ENCODE assay signal across 23 mouse cellular contexts in the genomic region with DNA sequence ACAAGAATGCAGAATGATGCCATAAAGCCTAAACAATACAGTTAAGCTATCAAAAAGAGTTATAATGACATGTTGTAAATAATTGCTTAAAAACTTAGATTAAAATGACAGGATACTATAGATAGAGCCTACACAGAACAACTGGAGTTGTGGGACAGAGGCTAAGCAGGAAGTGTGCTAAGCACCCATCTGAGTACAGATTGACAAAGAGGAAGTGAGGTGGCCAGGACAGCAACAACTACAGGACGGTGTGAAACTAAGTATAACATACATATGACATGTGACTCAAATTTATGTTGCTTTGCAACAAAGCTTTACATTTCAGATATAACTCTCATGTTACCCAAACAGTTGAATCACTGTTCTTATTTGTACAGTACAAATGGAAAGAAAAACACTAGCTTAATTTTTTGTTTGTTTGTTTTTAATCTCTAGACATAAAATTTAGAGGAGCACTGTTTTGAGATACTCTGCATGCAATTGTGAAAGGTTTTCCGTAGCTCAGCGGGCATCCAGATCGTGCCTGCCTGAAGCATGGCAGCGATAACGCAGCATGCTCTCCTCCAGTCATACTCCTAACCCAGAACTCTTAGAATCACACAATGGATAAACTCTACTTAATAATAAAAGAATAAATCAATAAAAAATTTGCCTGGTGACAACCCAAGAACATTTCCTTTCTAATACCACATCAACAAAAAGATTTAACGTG. TPM values are rescaled to one million over a fixed set of nuclear protein-coding genes. Genes with fewer than 3 reads are reported as not detected.
DNase-seq lines count a peak whose midpoint lies in the region; ATAC-seq lines count a peak whose summit lies in the region.
"Had no signal": no experiment of that assay in that cellular context is flagged by ENCODE, and none has a peak within 500 bp of the region (broad histone marks: within the 10 kb centered on the region; RNA-seq: fewer than 3 reads in every experiment).

No protein-coding gene starts in this region.

- WGBS in liver, embryonic 16.5 days (ENCODE audit: insufficient replicate concordance) = 54% methylated on average over 7 of the region's 7 CpGs
- 83% methylated on average over 7 of the region's 7 CpGs for WGBS in liver, embryonic 11.5 days

- H3K4me3 ChIP-seq in liver, embryonic 16.5 days (ENCODE audit: low read depth, low read length) = no peak overlapping the region
- no peak overlapping the region for H3K4me3 ChIP-seq in liver, embryonic 11.5 days (ENCODE audit: low read depth, low read length)
- H3K4me3 ChIP-seq: erythroblast, embryonic 14.5 days; forebrain, embryonic 15.5 days; gastrocnemius, adult 2 months; hindbrain, embryonic 13.5 days; intestine, embryonic 15.5 days; layer of hippocampus, adult 2 months; left cerebral cortex, adult 2 months; limb, embryonic 10.5 days; liver, embryonic 13.5 days; midbrain, embryonic 15.5 days had no signal

- H3K27me3 ChIP-seq in liver, embryonic 16.5 days (ENCODE audit: control insufficient read depth, insufficient read depth, low read depth, low read length) = no peaks in the 10 kb centered on the region
- no peaks in the 10 kb centered on the region for H3K27me3 ChIP-seq in liver, embryonic 11.5 days (replicated peaks; ENCODE audit: control insufficient read depth, insufficient read depth, low read length)
- H3K27me3 ChIP-seq: forebrain, embryonic 15.5 days; hindbrain, embryonic 13.5 days; intestine, embryonic 15.5 days; liver, embryonic 13.5 days; midbrain, embryonic 15.5 days had no signal

- H3K27ac ChIP-seq in liver, embryonic 16.5 days (ENCODE audit: low read length) = no peak overlapping the region
- H3K27ac ChIP-seq in liver, embryonic 11.5 days (ENCODE audit: low read depth, low read length) = no peak overlapping the region
- H3K27ac ChIP-seq: forebrain, embryonic 15.5 days; gastrocnemius, adult 2 months; hindbrain, embryonic 13.5 days; intestine, embryonic 15.5 days; layer of hippocampus, adult 2 months; left cerebral cortex, adult 2 months; limb, embryonic 10.5 days; liver, embryonic 13.5 days; macrophage; midbrain, embryonic 15.5 days had no signal

- H3K4me2 ChIP-seq in liver, embryonic 16.5 days (ENCODE audit: low read depth, low read length) = no peak overlapping the region
- H3K4me2 ChIP-seq in liver, embryonic 11.5 days = no peak overlapping the region
- H3K4me2 ChIP-seq: forebrain, embryonic 15.5 days; hindbrain, embryonic 13.5 days; intestine, embryonic 15.5 days; liver, embryonic 13.5 days; midbrain, embryonic 15.5 days had no signal

- H3K9me3 ChIP-seq in liver, embryonic 16.5 days (replicated peaks; ENCODE audit: control insufficient read depth, low read length) = no peaks in the 10 kb centered on the region
- H3K9me3 ChIP-seq in liver, embryonic 11.5 days (ENCODE audit: control insufficient read depth, low read length) = no peaks in the 10 kb centered on the region
- H3K9me3 ChIP-seq: forebrain, embryonic 15.5 days; hindbrain, embryonic 13.5 days; intestine, embryonic 15.5 days; limb, embryonic 10.5 days; liver, embryonic 13.5 days; midbrain, embryonic 15.5 days had no signal

- intact Hi-C loops in gastrocnemius, postnatal 14 days (cut with DNase I; ENCODE audit: low total_unique reads) = no loop called here

- DNase-seq in liver, embryonic 11.5 days (ENCODE audit: low spot score) = no peak
- DNase-seq in A20 (ENCODE audit: low read depth, low spot score) (peak; percentile 65), MEL-GATA-1-ER (ENCODE audit: extremely low read depth, low read depth) (peak; percentile 60)
- DNase-seq in retina, postnatal 1 day = no peak
- DNase-seq in gastrocnemius, postnatal 14 days = no peak
- DNase-seq: adrenal gland, adult 8-10 months; cerebellum, adult 11-12 months; cerebellum, postnatal 25 days; gastrocnemius, adult 2 months; liver, embryonic 13.5 days; thymus, postnatal 36 days had no signal

- no peaks in the 10 kb centered on the region for H3K4me1 ChIP-seq in liver, embryonic 16.5 days (ENCODE audit: control insufficient read depth, low read depth, low read length)
- H3K4me1 ChIP-seq in liver, embryonic 11.5 days (replicated peaks; ENCODE audit: control insufficient read depth, insufficient read depth, low read length) = no peaks in the 10 kb centered on the region
- H3K4me1 ChIP-seq: forebrain, embryonic 15.5 days; intestine, embryonic 15.5 days; limb, embryonic 10.5 days; liver, embryonic 13.5 days; midbrain, embryonic 15.5 days had no signal

- ATAC-seq in liver, embryonic 16.5 days (ENCODE audit: low read depth) = peak; percentile 54
- ATAC-seq in liver, embryonic 11.5 days (replicated peaks; ENCODE audit: low FRiP score) = no peak
- peak; percentile 100 for ATAC-seq in megakaryocyte, adult 5-6 weeks (ENCODE audit: poor library complexity, severe bottlenecking)
- ATAC-seq in frontal cortex, adult (ENCODE audit: low TSS enrichment) = no peak
- ATAC-seq: forebrain, embryonic 15.5 days; intestine, embryonic 15.5 days; midbrain, embryonic 15.5 days had no signal

- H3K9ac ChIP-seq in liver, embryonic 16.5 days (ENCODE audit: low read depth, low read length) = no peak overlapping the region
- H3K9ac ChIP-seq in liver, embryonic 11.5 days (ENCODE audit: low read depth, low read length) = no peak overlapping the region
- H3K9ac ChIP-seq: forebrain, embryonic 15.5 days; hindbrain, embryonic 13.5 days; intestine, embryonic 15.5 days; liver, embryonic 13.5 days; midbrain, embryonic 15.5 days had no signal

- no peaks in the 10 kb centered on the region for H3K36me3 ChIP-seq in liver, embryonic 16.5 days (ENCODE audit: control insufficient read depth, insufficient read depth)
- no peaks in the 10 kb centered on the region for H3K36me3 ChIP-seq in liver, embryonic 11.5 days (ENCODE audit: control insufficient read depth, insufficient read depth, low read length)
- H3K36me3 ChIP-seq: forebrain, embryonic 15.5 days; intestine, embryonic 15.5 days; midbrain, embryonic 15.5 days had no signal

RNA-seq across cellular contexts. Expression of a gene that starts 31.8 kb away (rescaled TPM):
- 0.18 TPM in 1 of 2 replicates, not detected in the other for polyA plus RNA-seq in liver, embryonic 16.5 days (2015; fragmentation: Nextera tagmentation; extraction: Ambion mirVana)
- polyA plus RNA-seq in liver, embryonic 11.5 days (2014; fragmentation: Nextera tagmentation; extraction: Ambion mirVana) = 1.8 and 2.7 TPM in 2 replicates
- not detected in 2 replicates for total RNA-seq in megakaryocyte, adult 5-6 weeks (2015)
- not detected in 2 replicates for total RNA-seq in megakaryocyte, adult 5-6 weeks (2017)
- total RNA-seq in gastrocnemius, postnatal 14 days (2021) = 1 to 10 TPM; 1.2 to 1.3 TPM
- polyA plus RNA-seq: erythroblast, embryonic 14.5 days; macrophage had no signal

Comparison
In these comparisons a context has a peak if more than half of its experiments do, and no peak if none do; other contexts are left out.
1. ATAC-seq: peak in liver, embryonic 16.5 days (single experiment) and megakaryocyte, adult 5-6 weeks (single experiment); none in liver, embryonic 11.5 days (single experiment) and frontal cortex, adult (single experiment).
2. DNase-seq: peak in A20 (single experiment) and MEL-GATA-1-ER (single experiment); none in liver, embryonic 11.5 days (single experiment), retina, postnatal 1 day (single experiment) and gastrocnemius, postnatal 14 days (single experiment).